Mouse (Mus musculus) MEL (cell line): ENCODE results near the gene Pnpla2. TPM values are rescaled to one million over a fixed set of nuclear protein-coding genes. Genes with fewer than 3 reads are reported as not detected.

Source experiments
- DNase-seq: peaks from one replicate; pipeline ENCODE4 v3.0.0; 2011; ENCODE audit warnings: low read depth, low spot score
- H3K27ac ChIP-seq: 2 replicates; pipeline ENCODE4 v1.5.1; 2012; ENCODE audit warnings: low read depth, mild to moderate bottlenecking, control low read depth, low read length, moderate library complexity; ENCODE audit not compliant: control insufficient read depth
- H3K27me3 ChIP-seq, 2 experiments: fragments of 150-350 bp in 1 of 2; sonication (generic) in 1 of 2; 2 replicates each; pipeline ENCODE4 v1.6.1; 2012; ENCODE audit warnings: low read length in 2 of 2, mild to moderate bottlenecking in 2 of 2, improper control_type of control experiment in 1 of 2, moderate library complexity in 1 of 2; ENCODE audit not compliant: insufficient read depth in 2 of 2, control insufficient read depth in 1 of 2
- H3K36me3 ChIP-seq, 2 experiments: 2 replicates each; pipeline ENCODE4 v1.6.1; 2012 to 2014; ENCODE audit warnings: low read length in 2 of 2, improper control_type of control experiment in 1 of 2, inconsistent platforms in 1 of 2, mild to moderate bottlenecking in 1 of 2; ENCODE audit not compliant: insufficient read depth in 2 of 2, control insufficient read depth in 1 of 2
- H3K4me1 ChIP-seq, 2 experiments: fragments of 150-350 bp in 1 of 2; sonication (generic) in 1 of 2; 2 replicates each; pipeline ENCODE4 v1.6.1; 2012; ENCODE audit warnings: low read length in 2 of 2, improper control_type of control experiment in 1 of 2, mild to moderate bottlenecking in 1 of 2; ENCODE audit not compliant: insufficient read depth in 2 of 2, control insufficient read depth in 1 of 2
- H3K4me3 ChIP-seq, 2 experiments: fragments of 150-350 bp in 1 of 2; sonication (generic) in 1 of 2; 2 replicates each; pipeline ENCODE4 v1.5.1; 2012; ENCODE audit warnings: low read depth in 2 of 2, low read length in 2 of 2, mild to moderate bottlenecking in 2 of 2, moderate library complexity in 2 of 2, control low read depth in 1 of 2, improper control_type of control experiment in 1 of 2; ENCODE audit not compliant: control insufficient read depth in 1 of 2, insufficient read depth in 1 of 2
- H3K79me2 ChIP-seq: 2 replicates; pipeline ENCODE4 v1.6.1; 2012; ENCODE audit warnings: mild to moderate bottlenecking, low read length, moderate library complexity; ENCODE audit not compliant: control insufficient read depth, poor library complexity, insufficient read depth
- H3K9ac ChIP-seq: 2 replicates; pipeline ENCODE4 v1.6.1; 2012; ENCODE audit warnings: low read depth, mild to moderate bottlenecking, control low read depth, low read length, moderate library complexity; ENCODE audit not compliant: control insufficient read depth, poor library complexity, severe bottlenecking
- H3K9me3 ChIP-seq: fragments of 150-350 bp; sonication (generic); replicated peaks from 2 replicates; pipeline ENCODE4 v1.6.1; 2012; ENCODE audit warnings: mild to moderate bottlenecking, low read length, improper control_type of control experiment, moderate library complexity; ENCODE audit not compliant: insufficient read depth
- CHD1 ChIP-seq: IDR thresholded peaks from 2 replicates; pipeline ENCODE4 v1.6.1; 2012; ENCODE audit warnings: low read depth, mild to moderate bottlenecking, inconsistent platforms, low read length, improper control_type of control experiment
- CHD2 ChIP-seq: IDR thresholded peaks from 2 replicates; pipeline ENCODE4 v1.6.1; 2011; ENCODE audit warnings: low read length, improper control_type of control experiment
- ELF1 ChIP-seq: IDR thresholded peaks from 2 replicates; pipeline ENCODE4 v1.6.1; 2014; ENCODE audit warnings: low read depth, mild to moderate bottlenecking, inconsistent platforms, low read length, improper control_type of control experiment, moderate library complexity
- HCFC1 ChIP-seq: IDR thresholded peaks from 2 replicates; pipeline ENCODE4 v1.6.1; 2012; ENCODE audit warnings: low read depth, mild to moderate bottlenecking, inconsistent platforms, low read length, improper control_type of control experiment, moderate library complexity
- JUND ChIP-seq: IDR thresholded peaks from 2 replicates; pipeline ENCODE4 v1.6.1; 2011; ENCODE audit warnings: low read depth, mild to moderate bottlenecking, improper control_type of control experiment, low read length
- KAT2A ChIP-seq: conservative IDR thresholded peaks from 2 replicates; pipeline ENCODE4 v1.6.1; 2012; ENCODE audit warnings: low read depth, low read length, improper control_type of control experiment, inconsistent platforms
- MAFK ChIP-seq: IDR thresholded peaks from 2 replicates; pipeline ENCODE4 v1.6.1; 2011; ENCODE audit warnings: low read depth, mild to moderate bottlenecking, low read length, improper control_type of control experiment, borderline replicate concordance
- MXI1 ChIP-seq: IDR thresholded peaks from 2 replicates; pipeline ENCODE4 v1.6.1; 2011; ENCODE audit warnings: mild to moderate bottlenecking, low read depth, low read length, improper control_type of control experiment
- MYB ChIP-seq: IDR thresholded peaks from 2 replicates; pipeline ENCODE4 v1.6.1; 2011; ENCODE audit warnings: mild to moderate bottlenecking, low read depth, low read length, improper control_type of control experiment
- NRF1 ChIP-seq: IDR thresholded peaks from 2 replicates; pipeline ENCODE4 v1.6.1; 2014; ENCODE audit warnings: low read depth, mild to moderate bottlenecking, inconsistent platforms, low read length, improper control_type of control experiment, moderate library complexity; ENCODE audit not compliant: poor library complexity, insufficient read depth, severe bottlenecking
- POLR2AphosphoS2 ChIP-seq: IDR thresholded peaks from 2 replicates; pipeline ENCODE4 v1.6.1; 2011; ENCODE audit warnings: low read length, improper control_type of control experiment
- RAD21 ChIP-seq: IDR thresholded peaks from 2 replicates; pipeline ENCODE4 v1.6.1; 2011; ENCODE audit warnings: mild to moderate bottlenecking, low read depth, low read length, improper control_type of control experiment
- RCOR1 ChIP-seq: IDR thresholded peaks from 2 replicates; pipeline ENCODE4 v1.6.1; 2012; ENCODE audit warnings: low read depth, mild to moderate bottlenecking, inconsistent platforms, low read length, improper control_type of control experiment
- SIN3A ChIP-seq: IDR thresholded peaks from 2 replicates; pipeline ENCODE4 v1.6.1; 2012; ENCODE audit warnings: low read length, improper control_type of control experiment, inconsistent platforms
- SMC3 ChIP-seq: IDR thresholded peaks from 2 replicates; pipeline ENCODE4 v1.6.1; 2011; ENCODE audit warnings: low read depth, low read length, improper control_type of control experiment
- TCF12 ChIP-seq: IDR thresholded peaks from 2 replicates; pipeline ENCODE4 v1.6.1; 2014; ENCODE audit warnings: low read depth, mild to moderate bottlenecking, inconsistent platforms, low read length, improper control_type of control experiment, moderate library complexity
- ZC3H11A ChIP-seq: IDR thresholded peaks from 2 replicates; pipeline ENCODE4 v1.6.1; 2012; ENCODE audit warnings: low read depth, mild to moderate bottlenecking, inconsistent platforms, low read length, improper control_type of control experiment
- ZMIZ1 ChIP-seq: IDR thresholded peaks from 2 replicates; pipeline ENCODE4 v1.6.1; 2012; ENCODE audit warnings: low read depth, mild to moderate bottlenecking, inconsistent platforms, low read length, improper control_type of control experiment, moderate library complexity
- polyA plus RNA-seq, 2 experiments: library from polyadenylated mRNA; stranded (reverse) in 1 of 2; unstranded in 1 of 2; fragments of >175 nt in 1 of 2; fragments of >200 nt in 1 of 2; gene quantifications; 2 replicates each; pipeline versions ENCODE4 v1.2.1 to v1.2.4; 2012; ENCODE audit warnings: low replicate concordance in 2 of 2, low read depth in 1 of 2; ENCODE audit not compliant: insufficient read length in 2 of 2, insufficient read depth in 1 of 2, missing spikeins in 1 of 2
- total RNA-seq: library from RNA; depleted of rRNA; stranded (reverse); fragments of 300-350 nt; gene quantifications from 2 replicates; pipeline ENCODE4 v1.2.3, GENCODE M21; 2012

The Pnpla2 gene
- total and polyA plus RNA-seq, 3 experiments = 8.3 to 38.6 TPM; not detected in 1

DNA sequence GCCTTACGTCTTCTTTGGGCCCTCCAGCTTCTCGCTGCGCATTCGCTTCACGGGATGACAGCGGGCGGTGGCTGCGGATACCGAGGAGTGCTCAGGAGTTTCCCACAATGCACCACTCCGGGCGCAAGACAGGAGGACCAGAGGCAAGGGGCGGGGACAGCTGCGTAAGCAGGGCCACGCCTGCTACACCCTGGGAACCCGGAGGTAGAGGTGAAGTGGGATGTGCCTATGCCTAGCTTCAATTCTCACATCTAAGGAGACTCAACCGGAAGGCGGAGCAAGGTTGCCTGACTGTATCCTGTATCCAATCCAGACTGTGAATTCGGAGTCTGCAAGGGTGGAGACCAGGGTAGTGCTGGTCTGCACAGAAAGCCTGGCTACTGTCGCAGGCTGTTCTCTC, 25.7 kb upstream of the Pnpla2 start, which contains the start of gene Cend1:
Cend1 (minus strand) TSS at position 182 of the 400 bp plus-strand sequence.
- Histone ChIP-seq H3K27ac (no peak within 1 kb of the TSS), H3K27me3 (no peaks in the 10 kb centered on the region), H3K9ac (no peak within 1 kb of the TSS), H3K79me2 (0 out of 2 replicates have a peak, but pooled peaks cover under 1% of the 10 kb centered on the region), H3K9me3 (no peaks in the 10 kb centered on the region)
- DNase-seq = no peak
- peak; percentile 4; the same call in 1 of the 2 replicates for TF ChIP-seq POLR2AphosphoS2
- TF ChIP-seq ZMIZ1 = no peak
- no peak for TF ChIP-seq MAFK
- TF ChIP-seq, all 39 proteins: peak for 1
- Histone ChIP-seq H3K4me3 (no peak within 1 kb of the TSS), H3K4me1 (peaks cover 0 to 6% of the 10 kb centered on the region in 2 experiments; a peak in 1 of 4 replicates), H3K36me3 (peaks cover 0 to 4% of the 10 kb centered on the region in 2 experiments; a peak in 2 of 4 replicates)

DNA sequence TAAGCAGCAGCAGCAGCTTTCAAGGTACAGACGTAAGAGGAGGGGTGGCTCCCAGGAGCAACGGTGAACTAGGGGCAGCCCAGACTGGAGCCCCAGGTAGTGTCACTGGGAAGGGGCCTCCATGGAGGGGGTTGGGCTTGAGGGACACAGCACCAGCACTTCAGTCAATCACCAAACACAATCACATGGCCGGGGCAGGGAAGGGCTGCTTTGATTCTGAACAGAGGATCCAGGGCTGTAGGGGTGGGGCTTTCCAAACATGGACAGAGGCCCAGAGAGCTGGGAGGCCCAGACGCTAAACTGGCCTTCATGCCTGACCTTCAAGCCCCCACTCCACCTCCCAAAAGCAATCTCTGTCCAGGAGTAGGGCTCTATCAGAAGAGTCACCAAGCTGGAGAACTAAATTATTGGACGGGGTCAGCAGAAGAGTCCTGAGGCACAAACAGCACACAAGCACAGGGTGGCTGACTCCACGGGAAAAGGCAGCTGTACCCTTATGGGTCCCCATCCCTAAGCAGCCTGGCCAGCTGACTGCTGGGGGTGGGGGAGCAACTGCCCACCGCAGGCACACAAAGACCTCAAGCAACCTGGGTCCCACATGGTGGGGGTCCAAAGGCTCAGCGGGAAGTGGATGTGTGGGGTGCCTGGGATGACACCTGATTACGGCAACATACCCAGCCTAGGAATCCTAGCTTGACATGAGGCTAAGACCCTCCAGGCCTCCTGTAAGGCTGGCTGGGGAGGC, 25.0 kb upstream of the Pnpla2 start:
- Histone ChIP-seq H3K27ac (no peak overlapping the region), H3K4me3 (no peak overlapping the region), H3K36me3 (peaks cover 0 to 10% of the 10 kb centered on the region in 2 experiments; a peak in 2 of 4 replicates), H3K9me3 (no peaks in the 10 kb centered on the region), H3K27me3 (no peaks in the 10 kb centered on the region), H3K4me1 (peaks cover 0 to 13% of the 10 kb centered on the region in 2 experiments; a peak in 3 of 4 replicates), H3K9ac (no peak overlapping the region), H3K79me2 (peaks cover 8% of the 10 kb centered on the region; the same call in 1 of the 2 replicates)
- DNase-seq = no peak
- TF ChIP-seq RAD21 (no peak), KAT2A (no peak), CHD2 (no peak), SIN3A (no peak), TCF12 (no peak), RCOR1 (no peak), ZC3H11A (no peak), CHD1 (no peak), NRF1 (no peak), MXI1 (no peak), MAFK (no peak), HCFC1 (no peak), MYB (no peak), JUND (no peak), SMC3 (no peak), ELF1 (no peak)
